Mouse (Mus musculus) urinary bladder, postnatal 14 days (tissue): ENCODE measurements around the gene Unc5c.

Experiments used
- DNase-seq: peaks from one replicate; pipeline ENCODE4 v3.0.0; 2021; ENCODE audit warnings: low spot score

Unc5c gene

DNA sequence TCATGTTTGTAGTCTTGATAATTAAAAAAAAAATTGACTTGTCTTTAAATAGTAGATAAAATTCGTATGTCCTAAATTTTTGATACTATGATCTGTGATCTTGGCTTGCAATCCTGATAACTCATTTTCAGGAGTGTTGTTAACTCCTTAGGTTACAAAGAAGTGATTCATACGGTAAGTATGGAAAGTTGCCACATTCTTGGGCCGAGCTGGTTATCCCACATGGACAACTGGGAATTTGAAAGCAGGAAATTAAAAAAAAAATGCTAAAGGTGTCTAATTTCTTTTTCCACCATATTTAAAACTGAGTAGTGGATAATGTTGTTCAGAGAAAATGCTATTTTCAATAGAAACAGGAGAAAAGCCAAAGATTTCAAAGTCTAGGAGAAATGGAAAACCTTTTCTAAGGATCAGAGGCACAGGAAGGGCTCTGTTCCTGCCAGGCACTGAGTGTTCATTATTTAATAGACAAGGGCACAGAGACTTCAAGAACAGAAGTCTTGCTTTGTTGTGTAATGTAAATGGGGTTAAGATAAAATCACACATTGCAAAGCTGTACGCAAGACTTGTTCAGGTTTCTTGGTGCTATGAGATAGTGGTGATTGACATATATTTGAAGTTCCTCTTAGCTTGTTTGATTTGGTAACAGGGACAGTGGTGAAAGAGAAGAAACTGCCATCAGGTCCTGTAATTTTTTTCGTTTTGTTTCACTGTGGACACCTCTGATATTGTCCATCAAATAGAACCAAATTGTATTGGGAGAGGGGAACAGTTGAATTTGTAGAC, 46.4 kb downstream of the Unc5c start:
- no peak for DNase-seq

DNA sequence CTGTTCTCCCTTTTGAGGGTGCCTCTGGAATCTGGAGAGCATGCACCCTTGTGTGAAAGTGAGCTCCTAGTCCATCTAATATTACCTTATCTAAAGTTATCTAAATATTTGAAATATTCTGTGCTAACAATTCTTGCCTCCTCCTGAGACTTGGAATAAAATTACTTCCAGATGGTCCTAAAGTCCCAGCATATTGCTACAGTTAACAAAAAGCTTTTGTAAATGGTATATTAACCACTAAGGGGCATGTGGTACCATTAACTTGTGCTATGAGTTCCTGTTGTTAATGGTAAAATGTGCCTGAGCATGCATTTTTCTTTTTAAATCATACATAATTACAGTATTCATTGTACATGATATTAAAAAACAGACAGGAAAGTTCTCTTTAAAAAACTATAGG, 63.7 kb downstream of the Unc5c start:
- no peak for DNase-seq

DNA sequence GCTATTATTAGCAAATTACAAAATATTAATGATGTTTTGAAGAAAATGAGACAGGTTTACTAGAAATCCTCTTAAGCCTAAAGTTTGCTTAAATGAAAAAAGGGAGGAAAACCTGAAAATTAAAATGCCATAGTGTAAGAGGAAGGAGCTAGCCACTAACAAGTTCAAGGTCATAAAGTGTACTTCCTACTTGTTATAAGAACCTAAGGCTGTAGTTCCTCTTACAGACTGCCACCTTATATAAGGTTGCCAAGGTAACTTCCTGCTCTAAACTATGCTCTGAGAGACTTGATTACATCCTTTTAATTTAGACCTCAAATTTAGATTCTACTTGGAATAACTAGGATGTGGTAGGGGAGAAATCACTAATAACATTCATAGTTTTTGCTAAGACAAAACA, 64.6 kb downstream of the Unc5c start:
- no peak for DNase-seq

GRCm38 (mm10) chr3:141533861-141534260, 68.8 kb downstream of the Unc5c start:
- DNase-seq = no peak

GRCm38 (mm10) chr3:141536857-141537256, 71.8 kb downstream of the Unc5c start:
- no peak for DNase-seq

GRCm38 (mm10) chr3:141538120-141538519, 73.1 kb downstream of the Unc5c start:
- no peak for DNase-seq

- DNase-seq = no peak
Measured at GRCm38 (mm10) chr3:141540749-141541148, 75.7 kb downstream of the Unc5c start.

DNA sequence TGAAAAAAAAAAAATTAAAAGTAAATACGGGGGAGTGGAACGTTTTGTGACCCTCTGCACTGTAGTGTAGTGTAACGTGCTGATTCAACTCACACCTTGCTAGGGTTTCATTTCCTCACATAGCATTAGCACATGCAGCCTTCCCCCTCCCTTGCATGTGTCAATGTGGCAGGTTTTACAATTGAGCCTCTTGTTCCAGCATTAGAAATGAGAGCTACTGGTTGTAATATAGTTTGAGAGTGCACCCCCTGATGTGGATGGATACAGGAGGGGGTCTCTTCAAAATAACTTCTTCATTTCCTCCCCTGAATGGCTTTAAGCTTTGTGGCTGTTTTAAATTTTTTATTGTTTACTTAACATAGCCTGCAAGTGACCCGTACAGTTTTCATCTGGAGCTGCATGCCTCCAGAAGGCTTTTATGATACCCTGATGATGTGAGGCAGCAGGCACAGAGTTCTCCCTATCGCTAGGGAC, 82.4 kb downstream of the Unc5c start:
- DNase-seq = no peak

DNA sequence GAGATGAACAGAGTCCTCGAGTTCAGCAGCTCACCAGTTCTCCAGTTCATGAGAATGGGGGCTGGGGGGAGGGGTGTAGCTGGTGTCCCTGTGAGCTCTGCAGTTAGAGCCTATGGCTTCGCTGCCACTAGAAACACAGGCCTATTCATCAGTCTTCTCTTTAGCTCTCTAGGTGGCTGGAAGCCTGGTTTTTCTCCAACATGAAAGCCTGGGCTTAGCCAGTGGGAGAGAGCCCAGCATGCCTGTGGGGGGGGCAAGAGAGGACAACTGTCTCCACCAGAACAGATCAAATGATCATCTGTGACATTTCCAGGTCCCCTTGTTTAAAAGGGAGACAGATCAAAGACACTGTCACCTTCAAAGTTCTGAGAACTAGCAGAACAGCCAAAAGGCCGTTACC, 84.6 kb downstream of the Unc5c start:
- DNase-seq = no peak

DNA sequence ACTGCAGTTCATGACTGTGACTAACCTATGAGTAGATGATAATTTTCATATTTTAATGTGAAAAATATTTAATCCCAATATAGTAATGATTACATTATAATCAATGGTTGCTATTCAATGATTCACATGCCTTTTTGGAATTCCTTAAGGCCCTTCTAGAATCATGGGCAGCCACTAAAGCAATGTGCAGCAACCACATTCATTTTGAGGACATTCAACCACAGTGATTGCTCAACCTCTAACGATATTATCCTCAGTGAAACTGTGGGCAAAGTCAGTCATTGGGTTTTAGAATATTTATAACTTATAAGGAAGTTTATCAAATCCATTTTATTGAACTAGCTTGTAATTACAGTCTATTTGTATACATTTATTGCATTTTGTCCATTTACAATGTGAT, 87.9 kb downstream of the Unc5c start:
- no peak for DNase-seq

DNA sequence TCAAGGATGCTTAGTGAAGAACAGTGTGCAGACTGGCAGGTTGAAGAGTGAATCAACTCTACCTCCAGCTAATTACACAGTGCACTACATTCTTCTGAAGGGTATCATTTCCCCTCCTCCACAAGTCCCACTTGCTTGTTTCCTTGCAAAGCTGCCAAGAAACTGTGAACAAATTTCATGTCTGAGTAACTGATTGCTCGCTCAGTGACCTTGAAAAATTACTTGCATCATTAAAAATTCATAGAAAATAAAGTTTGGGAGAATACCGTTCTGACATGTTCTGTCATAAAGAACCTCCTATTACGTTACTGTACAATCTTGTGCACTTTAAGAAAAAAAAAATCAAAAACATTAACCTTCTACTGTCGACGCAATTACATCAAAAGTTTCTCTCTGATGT, 92.1 kb downstream of the Unc5c start:
- no peak for DNase-seq

DNA sequence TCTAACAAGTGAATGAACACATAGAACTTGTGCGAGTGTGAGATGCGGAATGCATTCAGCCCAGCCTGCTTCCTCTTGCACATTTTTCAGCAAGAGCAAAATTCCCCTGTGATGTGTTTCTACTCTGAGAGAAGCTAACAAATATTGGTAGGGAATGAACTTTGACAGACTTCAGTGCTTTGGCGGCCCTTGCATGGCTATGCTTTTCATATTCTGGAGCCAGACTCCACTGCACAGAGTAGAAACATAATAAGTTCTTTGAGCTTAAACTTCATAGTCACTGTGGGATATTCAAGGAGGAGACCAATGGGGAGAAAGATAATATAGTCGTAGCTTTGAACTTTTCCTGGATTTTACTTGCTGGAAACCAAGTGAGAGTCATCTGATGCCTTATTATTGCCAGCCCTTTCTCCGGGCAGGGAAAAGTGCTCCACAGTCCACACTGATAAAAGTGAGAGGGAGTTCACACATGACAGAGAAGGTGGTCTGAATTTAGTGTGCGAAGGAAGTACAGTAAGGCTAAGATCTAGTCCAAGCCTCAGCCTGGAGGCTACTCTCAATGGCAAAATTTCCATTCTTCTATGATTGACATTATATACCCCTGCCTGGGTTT, 110.2 kb downstream of the Unc5c start:
- DNase-seq = no peak

DNA sequence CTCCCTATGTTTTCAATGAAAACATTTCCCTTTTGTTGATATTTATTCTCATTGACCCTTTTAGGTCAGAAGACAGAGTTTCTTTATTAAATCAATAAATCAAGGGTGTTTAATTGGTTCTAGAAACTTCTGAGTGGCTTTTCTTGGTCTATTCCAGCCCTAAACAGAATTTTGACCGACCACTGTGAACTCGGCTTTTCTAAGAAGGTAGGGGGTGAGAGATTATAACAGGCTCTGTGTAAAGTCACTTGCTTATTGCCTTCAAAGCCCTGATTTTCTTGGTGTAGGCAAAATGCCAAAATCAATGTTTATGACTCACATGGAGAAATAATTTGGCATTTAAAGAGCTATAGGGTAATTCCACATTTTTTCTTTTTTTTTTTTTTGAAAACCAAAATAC, 112.4 kb downstream of the Unc5c start:
- no peak for DNase-seq

GRCm38 (mm10) chr3:141581190-141581891, 116.3 kb downstream of the Unc5c start:
- DNase-seq = no peak

DNA sequence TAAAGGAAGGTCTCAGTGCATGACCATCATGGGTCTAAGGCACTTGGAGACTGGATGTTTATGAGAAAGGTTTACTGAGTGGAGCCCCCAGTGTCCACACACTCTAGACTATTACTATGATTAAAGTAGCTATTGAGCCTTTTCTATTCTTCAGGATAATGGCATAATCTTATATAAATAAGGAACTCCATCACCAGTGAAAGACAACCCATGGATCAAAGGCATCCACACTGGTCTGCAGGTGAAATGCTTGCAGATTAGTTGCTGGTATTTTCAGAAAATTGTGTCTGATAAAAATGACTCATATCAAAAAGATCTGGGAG, 116.8 kb downstream of the Unc5c start:
- DNase-seq = no peak

GRCm38 (mm10) chr3:141583180-141583579, 118.2 kb downstream of the Unc5c start:
- no peak for DNase-seq

DNA sequence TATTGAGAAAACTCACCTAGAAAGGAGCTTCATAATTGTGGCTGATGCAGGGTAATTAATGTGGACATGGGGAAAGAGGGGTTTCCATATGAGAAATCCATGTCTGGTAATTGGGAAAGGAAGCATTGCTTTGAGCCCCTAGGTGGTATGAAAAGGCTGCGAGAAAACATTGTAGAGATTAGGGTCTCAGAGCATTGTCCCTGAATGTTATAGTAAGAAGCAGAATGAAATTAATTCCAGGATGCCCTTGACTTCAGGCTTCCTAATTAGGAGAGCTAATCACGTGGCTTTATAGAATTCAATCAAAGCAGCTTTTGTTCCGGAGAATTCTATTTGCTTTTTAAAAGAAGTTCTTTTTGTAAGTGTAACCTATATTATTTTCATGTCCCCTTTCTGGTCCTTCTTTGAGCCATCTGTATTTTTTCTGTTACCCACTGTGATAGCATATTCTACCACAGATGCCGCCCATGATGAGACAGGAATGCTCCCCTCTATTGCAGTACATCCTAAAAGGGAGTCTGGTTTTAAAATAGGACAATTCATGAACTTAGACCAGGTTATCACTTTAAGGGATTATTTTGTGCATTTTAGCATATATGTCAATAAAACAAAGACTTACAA, 124.5 kb downstream of the Unc5c start:
- DNase-seq = no peak

DNA sequence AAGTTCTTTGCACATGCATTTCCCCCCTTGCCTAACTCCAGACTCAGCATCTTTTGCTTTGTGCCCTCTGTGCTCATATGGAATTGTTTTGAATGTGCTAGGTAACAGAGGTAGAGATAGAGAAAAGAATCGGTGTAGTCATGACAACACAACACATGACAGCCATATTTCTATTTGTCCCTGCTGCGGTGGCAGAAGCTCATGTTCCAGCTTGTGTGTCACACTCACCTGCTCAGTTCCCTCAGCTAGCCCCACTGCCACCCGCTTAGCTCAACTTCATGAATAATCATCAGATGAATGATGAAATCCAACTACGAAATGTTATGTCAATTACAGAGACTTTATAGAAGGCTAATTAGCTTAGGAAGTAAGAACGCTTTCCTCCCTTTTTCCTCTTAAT, 128.2 kb downstream of the Unc5c start:
- DNase-seq = no peak

DNA sequence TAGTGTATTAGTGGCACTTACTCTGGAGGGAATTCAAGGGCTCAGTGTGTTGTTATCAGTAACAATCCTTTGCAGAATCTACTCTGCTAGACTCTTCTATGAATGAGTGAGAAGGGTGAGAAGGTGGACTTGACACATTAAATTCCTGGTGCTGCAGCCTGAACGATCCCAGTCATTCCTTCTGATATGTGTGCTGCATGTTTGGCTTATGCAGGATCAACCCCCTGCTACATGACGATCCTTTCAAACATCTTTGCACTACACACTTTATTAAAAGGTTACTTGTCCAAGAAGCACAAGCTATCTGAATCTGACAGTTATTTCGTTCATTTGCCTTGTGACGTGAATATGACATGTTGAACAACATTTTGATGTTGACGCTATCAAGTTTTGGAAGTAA, 129.1 kb downstream of the Unc5c start:
- no peak for DNase-seq

- no peak for DNase-seq
Measured at GRCm38 (mm10) chr3:141595073-141595472, 130.1 kb downstream of the Unc5c start.

- DNase-seq = no peak
Measured at GRCm38 (mm10) chr3:141596461-141596860, 131.4 kb downstream of the Unc5c start.

DNA sequence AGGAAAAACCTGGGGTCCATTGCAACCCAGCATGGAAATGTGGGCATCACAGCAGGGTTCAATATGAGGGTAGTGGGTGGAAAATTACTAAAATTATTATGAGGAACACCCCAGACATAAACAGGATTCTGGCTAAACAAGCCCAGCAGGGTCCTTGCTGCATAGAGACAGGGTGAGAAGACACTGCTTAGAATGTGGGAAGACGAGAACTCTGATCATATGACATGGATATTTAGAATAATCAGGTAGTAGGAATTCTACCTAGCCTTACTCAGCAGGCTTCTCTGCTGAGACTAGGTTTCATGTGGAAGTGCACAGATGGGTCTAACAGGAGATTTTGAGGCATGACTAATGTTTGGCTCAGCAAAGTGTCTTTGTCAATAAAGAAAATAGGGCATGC, 131.9 kb downstream of the Unc5c start:
- no peak for DNase-seq

DNA sequence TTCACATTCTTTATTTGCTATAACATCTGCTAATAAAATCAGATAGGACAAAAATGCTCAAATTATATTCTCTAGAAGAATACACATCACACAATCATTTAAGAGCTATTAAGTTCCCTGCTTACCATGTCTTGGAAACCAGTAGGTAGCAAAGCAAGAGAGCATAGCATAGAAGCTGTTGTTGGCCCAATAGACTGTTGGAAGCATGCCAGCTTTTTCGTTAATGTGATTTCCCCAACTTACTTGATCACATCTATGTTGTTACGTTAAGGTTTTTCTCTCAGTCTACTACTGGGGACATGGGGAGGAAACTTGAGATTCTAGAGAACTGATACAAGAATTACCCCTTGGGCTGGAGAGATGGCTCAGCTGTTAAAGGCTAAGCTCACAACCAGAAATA, 133.0 kb downstream of the Unc5c start:
- DNase-seq = no peak
